Mouse (Mus musculus): Measurements from ENCODE around the gene Mr1.

DNA sequence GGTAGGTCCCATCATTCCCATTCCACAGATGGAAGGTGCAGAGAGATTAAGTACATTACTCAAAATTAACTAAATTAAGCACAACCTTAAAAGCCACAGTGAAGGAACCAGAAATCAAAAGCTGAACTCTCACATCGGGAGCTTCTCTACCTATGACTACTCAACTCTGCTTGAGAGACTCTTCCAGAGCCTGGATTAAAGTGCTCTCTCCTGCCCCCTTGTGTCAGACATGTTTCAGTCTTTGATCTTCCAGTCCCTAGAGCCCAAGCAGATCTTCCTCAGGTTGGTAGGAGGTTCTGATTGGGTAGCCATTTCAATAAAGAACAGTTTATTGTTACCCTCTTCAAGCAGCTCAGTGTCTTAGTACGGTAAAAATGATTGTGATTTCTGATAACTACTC is 6.5 kb downstream of the Mr1 start:
- TF ChIP-seq CTCF (IDR thresholded peaks at IDR 0.05; ENCODE audit: borderline replicate concordance, insufficient read depth, low read depth, low read length) (peak; percentile 67), POLR2A (IDR thresholded peaks at IDR 0.05; ENCODE audit: borderline replicate concordance, insufficient read depth, low read length) (no peak)
